Mouse (Mus musculus): Measurements from ENCODE around the gene Hcfc1r1. TPM values are rescaled to one million over a fixed set of nuclear protein-coding genes. Genes with fewer than 3 reads are reported as not detected.

Gene Hcfc1r1
- polyA plus RNA-seq, 1 experiment from 2014 or later = 65.5 TPM

- under 1% methylated on average over 36 of the region's 37 CpGs for WGBS
- no peaks in the 10 kb centered on the region for H3K9me3 ChIP-seq (replicated peaks)
- H3K36me3 ChIP-seq = no peaks in the 10 kb centered on the region
- peak overlapping the region; percentile 35 for H3K4me3 ChIP-seq
- peak overlapping the region; percentile 54 for H3K9ac ChIP-seq
- peaks cover 66% of the 10 kb centered on the region for H3K27me3 ChIP-seq
- peak overlapping the region; percentile 91 for H3K4me2 ChIP-seq (replicated peaks)
- no peak overlapping the region for H3K27ac ChIP-seq
- ATAC-seq (ENCODE audit: low FRiP score) = no peak
- peaks cover 36% of the 10 kb centered on the region for H3K4me1 ChIP-seq
Measured at GRCm38 (mm10) chr17:23676473-23677031, 3.2 kb downstream of the Hcfc1r1 start.

- Histone ChIP-seq H3K4me1 (peaks cover 36% of the 10 kb centered on the region), H3K4me3 (peak within 1 kb of the TSS; percentile 35), H3K9ac (peak within 1 kb of the TSS; percentile 54), H3K36me3 (no peaks in the 10 kb centered on the region), H3K27me3 (peaks cover 73% of the 10 kb centered on the region), H3K9me3 (replicated peaks) (no peaks in the 10 kb centered on the region), H3K4me2 (replicated peaks) (peak within 1 kb of the TSS; percentile 91), H3K27ac (no peak within 1 kb of the TSS)
- ATAC-seq (ENCODE audit: low FRiP score) = no peak; the same call in 1 of the 2 replicates
- WGBS = under 1% methylated on average over 34 of the region's 34 CpGs
Measured at GRCm38 (mm10) chr17:23677236-23677679, 3.9 kb downstream of the Hcfc1r1 start, which contains the start of gene Tnfrsf12a. Gene Tnfrsf12a, minus strand, starts transcription at chr17:23677468.

- Histone ChIP-seq H3K27me3 (peaks cover 94% of the 10 kb centered on the region), H3K36me3 (no peaks in the 10 kb centered on the region), H3K27ac (no peak within 1 kb of the TSS), H3K9me3 (replicated peaks) (no peaks in the 10 kb centered on the region), H3K4me1 (peaks cover 40% of the 10 kb centered on the region), H3K4me2 (replicated peaks) (peak within 1 kb of the TSS; percentile 19), H3K4me3 (peak within 1 kb of the TSS; percentile 16), H3K9ac (no peak within 1 kb of the TSS)
- WGBS = 1% methylated on average over 37 of the region's 38 CpGs
- ATAC-seq (ENCODE audit: low FRiP score) = no peak
Measured at GRCm38 (mm10) chr17:23679127-23679835, 5.9 kb downstream of the Hcfc1r1 start, which contains the start of gene Cldn6. Gene Cldn6, plus strand, starts transcription at chr17:23679249.

GRCm38 (mm10) chr17:23680336-23680735 lies 6.9 kb downstream of the Hcfc1r1 start:
- H3K9ac ChIP-seq = no peak overlapping the region
- H3K4me3 ChIP-seq = peak overlapping the region; percentile 16; the same call in 1 of the 2 replicates
- ATAC-seq (ENCODE audit: low FRiP score) = no peak
- no peaks in the 10 kb centered on the region for H3K36me3 ChIP-seq
- H3K9me3 ChIP-seq (replicated peaks) = no peaks in the 10 kb centered on the region
- peaks cover 88% of the 10 kb centered on the region for H3K27me3 ChIP-seq
- H3K4me1 ChIP-seq = peaks cover 38% of the 10 kb centered on the region
- H3K27ac ChIP-seq = no peak overlapping the region
- 80% methylated on average over 9 of the region's 9 CpGs for WGBS
- H3K4me2 ChIP-seq (replicated peaks) = peak overlapping the region; percentile 19; the same call in 1 of the 2 replicates

GRCm38 (mm10) chr17:23681086-23681485 lies 7.7 kb downstream of the Hcfc1r1 start:
- WGBS = 78% methylated on average over 10 of the region's 10 CpGs
- Histone ChIP-seq H3K27me3 (peaks cover 80% of the 10 kb centered on the region), H3K4me3 (peak overlapping the region; percentile 16; the same call in 1 of the 2 replicates), H3K4me2 (replicated peaks) (0 out of 2 replicates have a peak overlapping the region, but pooled peaks have one; percentile 19), H3K4me1 (peaks cover 31% of the 10 kb centered on the region), H3K27ac (no peak overlapping the region), H3K9ac (no peak overlapping the region), H3K36me3 (no peaks in the 10 kb centered on the region), H3K9me3 (replicated peaks) (no peaks in the 10 kb centered on the region)
- no peak for ATAC-seq (ENCODE audit: low FRiP score)

- Histone ChIP-seq H3K9ac (no peak overlapping the region), H3K4me3 (0 out of 2 replicates have a peak overlapping the region, but pooled peaks have one; percentile 3), H3K4me2 (replicated peaks) (no peak overlapping the region; the same call in 1 of the 2 replicates), H3K36me3 (no peaks in the 10 kb centered on the region), H3K9me3 (replicated peaks) (no peaks in the 10 kb centered on the region), H3K27me3 (peaks cover 71% of the 10 kb centered on the region), H3K4me1 (peaks cover 22% of the 10 kb centered on the region), H3K27ac (no peak overlapping the region)
- WGBS = 60% methylated on average over 4 of the region's 4 CpGs
- no peak for ATAC-seq (ENCODE audit: low FRiP score)
Measured at GRCm38 (mm10) chr17:23682092-23682491, 8.7 kb downstream of the Hcfc1r1 start.

- Histone ChIP-seq H3K4me3 (peak overlapping the region; percentile 16), H3K4me1 (peaks cover 22% of the 10 kb centered on the region), H3K36me3 (no peaks in the 10 kb centered on the region), H3K27ac (no peak overlapping the region), H3K4me2 (replicated peaks) (no peak overlapping the region; the same call in 1 of the 2 replicates), H3K27me3 (peaks cover 70% of the 10 kb centered on the region), H3K9me3 (replicated peaks) (no peaks in the 10 kb centered on the region), H3K9ac (no peak overlapping the region)
- no peak for ATAC-seq (ENCODE audit: low FRiP score)
- 61% methylated on average over 3 of the region's 3 CpGs for WGBS
Measured at GRCm38 (mm10) chr17:23682530-23682929, 9.1 kb downstream of the Hcfc1r1 start.

- Histone ChIP-seq H3K4me3 (peak overlapping the region; percentile 16), H3K36me3 (no peaks in the 10 kb centered on the region), H3K4me1 (peaks cover 22% of the 10 kb centered on the region), H3K27me3 (peaks cover 65% of the 10 kb centered on the region), H3K9ac (no peak overlapping the region; the same call in 1 of the 2 replicates), H3K27ac (no peak overlapping the region), H3K4me2 (replicated peaks) (peak overlapping the region; percentile 26; the same call in 1 of the 2 replicates), H3K9me3 (replicated peaks) (no peaks in the 10 kb centered on the region)
- 27% methylated on average over 15 of the region's 15 CpGs for WGBS
- ATAC-seq (ENCODE audit: low FRiP score) = no peak; the same call in 1 of the 2 replicates
Measured at GRCm38 (mm10) chr17:23683226-23683625, 9.8 kb downstream of the Hcfc1r1 start.

- peak; percentile 51 for ATAC-seq (ENCODE audit: low FRiP score)
- H3K27me3 ChIP-seq = peaks cover 57% of the 10 kb centered on the region
- H3K9ac ChIP-seq = peak within 1 kb of the TSS; percentile 15; the same call in 1 of the 2 replicates
- H3K4me3 ChIP-seq = peak within 1 kb of the TSS; percentile 16
- peaks cover 22% of the 10 kb centered on the region for H3K4me1 ChIP-seq
- 11% methylated on average over 15 of the region's 15 CpGs for WGBS
- no peaks in the 10 kb centered on the region for H3K9me3 ChIP-seq (replicated peaks)
- no peak within 1 kb of the TSS for H3K27ac ChIP-seq
- H3K4me2 ChIP-seq (replicated peaks) = peak within 1 kb of the TSS; percentile 26; the same call in 1 of the 2 replicates
- no peaks in the 10 kb centered on the region for H3K36me3 ChIP-seq
Measured at GRCm38 (mm10) chr17:23683856-23684672, 10.7 kb downstream of the Hcfc1r1 start, which contains the start of gene Cldn9. Gene Cldn9, minus strand, starts transcription at chr17:23684026.

GRCm38 (mm10) chr17:23694491-23694890 lies 21.1 kb downstream of the Hcfc1r1 start:
- Histone ChIP-seq H3K27ac (no peak overlapping the region), H3K9ac (no peak overlapping the region), H3K4me3 (no peak overlapping the region), H3K36me3 (no peaks in the 10 kb centered on the region), H3K27me3 (peaks cover 32% of the 10 kb centered on the region), H3K4me1 (peaks cover 6% of the 10 kb centered on the region; the same call in 1 of the 2 replicates), H3K4me2 (replicated peaks) (no peak overlapping the region), H3K9me3 (replicated peaks) (no peaks in the 10 kb centered on the region)
- 88% methylated on average over 1 of the region's 1 CpGs for WGBS
- ATAC-seq (ENCODE audit: low FRiP score) = no peak

- Histone ChIP-seq H3K4me1 (peaks cover 6% of the 10 kb centered on the region; the same call in 1 of the 2 replicates), H3K36me3 (no peaks in the 10 kb centered on the region), H3K4me2 (replicated peaks) (no peak overlapping the region), H3K27ac (no peak overlapping the region), H3K9ac (no peak overlapping the region), H3K4me3 (no peak overlapping the region), H3K27me3 (peaks cover 38% of the 10 kb centered on the region), H3K9me3 (replicated peaks) (no peaks in the 10 kb centered on the region)
- WGBS = 10% methylated on average over 3 of the region's 3 CpGs
- no peak for ATAC-seq (ENCODE audit: low FRiP score)
Measured at GRCm38 (mm10) chr17:23695801-23696200, 22.4 kb downstream of the Hcfc1r1 start.

All from hindbrain, embryonic 12.5 days (tissue).